Mouse (Mus musculus) layer of hippocampus, postnatal 10 days (tissue): Measurements from ENCODE around the gene Abl2. TPM values are rescaled to one million over a fixed set of nuclear protein-coding genes. Genes with fewer than 3 reads are reported as not detected.

Source experiments
- DNase-seq, 2 experiments: peaks; one replicate each; pipeline ENCODE4 v3.0.0; 2021; ENCODE audit warnings: low spot score in 2 of 2
- total RNA-seq, 2 experiments: library from RNA; stranded (reverse); gene quantifications; 2 replicates each; pipeline ENCODE4 v1.2.3; 2021

The Abl2 gene
- total RNA-seq, 2 experiments from 2014 or later, result 71.4 to 71.8 TPM

DNA sequence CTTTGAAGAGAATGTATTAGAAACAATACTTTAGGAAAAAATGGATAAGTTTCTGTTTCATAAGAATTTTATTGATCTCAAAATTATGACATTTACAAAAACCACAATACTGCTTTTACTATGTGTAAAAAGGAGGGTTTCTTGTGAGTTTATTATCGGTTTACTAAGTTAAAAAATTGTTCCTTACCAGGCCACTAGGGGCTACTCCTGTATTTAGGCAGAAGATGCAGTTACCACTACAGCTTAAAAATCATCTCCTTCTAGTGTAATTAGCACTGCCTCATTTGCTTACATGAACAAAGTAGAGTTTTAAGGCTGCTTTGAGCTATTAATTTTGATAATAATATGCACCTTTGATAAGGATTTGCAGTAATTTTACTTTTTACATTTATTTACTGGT, 25.6 kb downstream of the Abl2 start:
- no peak for DNase-seq

DNA sequence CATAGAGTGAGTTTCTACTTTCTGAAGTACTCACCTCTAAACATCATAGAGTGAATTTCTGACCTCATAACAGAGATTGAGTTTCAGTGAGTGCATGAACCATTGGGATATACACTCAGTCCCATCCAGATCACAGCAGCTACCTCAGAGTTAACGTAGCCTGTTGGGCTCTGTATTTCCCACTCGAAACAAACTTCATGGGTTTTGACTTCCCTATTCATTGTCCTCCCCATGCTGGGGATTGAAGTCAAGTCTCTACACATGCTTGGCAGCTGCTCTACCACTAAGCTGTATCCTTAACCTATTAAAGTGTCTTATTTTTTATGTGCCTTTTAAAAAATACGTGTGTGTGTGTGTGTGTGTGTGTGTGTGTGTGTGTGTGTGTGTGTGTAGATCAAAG, 26.9 kb downstream of the Abl2 start:
- no peak for DNase-seq

DNA sequence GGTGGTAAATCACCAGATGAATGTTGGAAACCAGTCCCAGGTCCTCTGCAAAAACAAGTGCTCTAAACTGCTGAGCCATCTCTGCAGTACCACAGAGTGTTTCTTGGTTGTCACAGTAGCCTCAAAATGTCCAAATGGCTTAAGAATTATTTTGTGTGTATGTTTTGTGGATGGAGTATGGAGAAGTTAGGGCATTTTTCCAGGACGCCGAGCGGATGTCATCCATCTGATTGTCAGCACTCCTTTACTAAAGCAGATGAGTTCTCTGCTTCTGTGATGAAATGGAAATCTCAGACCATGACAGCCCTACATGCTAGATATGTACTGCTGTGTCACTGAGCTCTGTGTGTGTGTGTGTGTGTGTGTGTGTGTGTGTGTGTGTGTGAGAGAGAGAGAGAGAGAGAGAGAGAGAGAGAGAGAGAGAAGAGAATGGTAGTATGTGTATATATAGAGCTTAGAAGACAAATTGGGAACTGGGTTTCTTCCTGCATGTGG, 31.3 kb downstream of the Abl2 start:
- DNase-seq, result no peak

DNA sequence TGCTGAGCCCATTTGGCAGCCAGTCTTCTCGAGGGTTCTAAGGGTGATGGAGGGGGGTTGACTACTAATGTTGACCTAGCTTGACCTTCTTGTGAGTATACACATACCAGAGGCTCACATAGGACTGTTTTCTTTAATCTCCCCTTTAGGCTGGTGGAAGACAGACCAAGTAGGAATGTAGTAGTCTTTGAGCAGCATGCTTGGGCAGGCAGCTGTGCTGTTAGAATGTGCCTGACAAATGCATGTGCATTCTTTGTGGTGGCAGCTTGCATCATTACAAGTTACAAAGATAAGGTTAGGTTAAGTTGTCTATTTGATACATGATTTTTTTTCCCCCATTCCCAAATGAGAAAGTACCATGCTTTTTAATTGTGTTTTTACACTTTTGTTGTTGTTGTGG, 31.8 kb downstream of the Abl2 start:
- DNase-seq, result no peak

DNA sequence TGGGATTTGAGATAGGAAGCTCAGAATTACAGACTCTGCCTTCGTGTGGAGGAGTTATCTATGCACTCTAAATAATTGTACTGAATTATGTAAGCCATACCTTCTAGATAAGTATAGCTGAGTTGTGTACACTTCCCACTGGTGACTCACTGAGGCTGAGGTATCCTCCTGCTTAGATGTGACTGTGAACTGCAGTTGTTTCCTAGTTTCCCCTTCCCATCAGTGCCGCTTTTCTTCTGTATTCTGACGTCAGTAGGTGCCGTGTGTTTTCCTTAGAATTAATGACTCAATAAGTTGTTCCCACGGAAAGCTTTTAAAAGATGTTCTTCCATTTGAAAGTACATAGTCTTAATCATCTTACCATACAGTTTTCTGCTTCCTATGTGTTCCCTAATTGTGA, 34.7 kb downstream of the Abl2 start:
- no peak for DNase-seq

DNA sequence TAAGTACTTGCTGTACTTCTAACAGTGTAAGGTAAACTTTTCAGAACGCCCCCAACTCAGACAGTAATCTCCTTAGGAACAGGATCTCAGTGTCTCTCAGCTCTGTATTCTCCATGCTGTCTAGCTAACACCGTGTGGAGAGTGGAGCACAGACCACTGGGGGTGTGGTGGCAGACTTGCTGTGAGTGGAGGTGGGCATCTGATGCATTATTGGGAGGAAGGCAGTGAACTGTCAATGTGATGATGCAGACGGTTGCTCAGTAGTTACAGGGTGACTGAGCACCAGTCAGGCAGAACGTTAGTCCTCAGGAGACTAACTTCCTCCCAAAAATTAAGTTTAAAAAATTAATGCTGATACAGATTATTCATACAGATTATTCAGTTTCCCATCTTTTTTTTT, 38.5 kb downstream of the Abl2 start:
- no peak for DNase-seq

DNA sequence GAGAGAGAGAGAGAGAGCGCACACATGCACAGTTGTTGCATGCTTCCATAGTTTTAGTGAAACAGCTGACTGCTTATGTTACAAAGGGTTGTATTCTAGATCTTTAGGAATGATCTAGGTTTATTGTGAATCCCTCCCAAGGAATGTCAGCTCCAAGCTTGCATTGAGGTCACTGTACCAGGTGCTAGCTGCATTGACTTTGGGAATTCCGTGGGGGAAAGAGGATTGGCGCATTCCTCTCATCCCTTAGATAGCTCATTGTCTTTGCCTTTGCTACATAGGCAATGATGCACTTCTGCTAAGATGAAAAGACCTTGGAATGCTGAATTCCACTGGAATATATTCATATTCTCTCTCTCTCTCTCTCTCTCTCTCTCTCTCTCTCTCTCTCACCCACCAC, 44.0 kb downstream of the Abl2 start:
- DNase-seq, result no peak

DNA sequence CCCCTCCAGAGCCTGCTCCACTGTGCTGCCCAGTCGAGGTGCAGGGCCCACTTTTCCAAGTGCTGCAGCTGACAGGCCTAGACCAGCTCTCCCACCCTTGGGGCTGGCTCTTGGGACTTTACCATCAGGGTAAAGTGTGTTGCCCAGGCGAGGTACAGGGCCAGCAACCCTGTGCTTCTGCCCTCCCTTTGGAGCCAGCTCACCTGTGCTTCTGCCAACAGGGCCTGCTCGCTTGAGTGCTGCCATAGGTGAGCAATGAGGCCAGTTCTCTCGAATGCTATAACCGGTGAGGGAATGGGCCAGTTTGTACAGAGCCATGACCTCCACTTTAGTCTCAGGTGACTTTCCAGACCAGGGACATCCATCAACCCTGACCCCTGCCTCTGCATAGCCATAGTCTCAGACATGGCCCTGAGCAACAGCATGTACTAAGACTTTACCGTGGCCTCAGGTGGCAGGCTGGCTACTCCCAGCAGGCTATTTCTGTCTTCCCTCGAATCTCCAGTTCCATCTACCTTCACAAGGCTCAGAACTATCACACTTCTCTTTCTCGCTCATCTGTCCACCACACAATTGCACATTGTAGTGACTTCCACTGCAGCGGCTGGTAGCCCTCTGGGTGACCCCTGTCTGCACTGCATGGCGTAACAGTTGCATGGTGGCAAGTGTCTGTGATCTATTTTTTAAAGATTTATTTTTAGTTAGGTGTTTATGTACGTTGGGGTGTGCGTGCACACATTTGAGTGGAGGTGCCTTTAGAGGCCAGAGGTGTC, 46.7 kb downstream of the Abl2 start:
- DNase-seq, result no peak

DNA sequence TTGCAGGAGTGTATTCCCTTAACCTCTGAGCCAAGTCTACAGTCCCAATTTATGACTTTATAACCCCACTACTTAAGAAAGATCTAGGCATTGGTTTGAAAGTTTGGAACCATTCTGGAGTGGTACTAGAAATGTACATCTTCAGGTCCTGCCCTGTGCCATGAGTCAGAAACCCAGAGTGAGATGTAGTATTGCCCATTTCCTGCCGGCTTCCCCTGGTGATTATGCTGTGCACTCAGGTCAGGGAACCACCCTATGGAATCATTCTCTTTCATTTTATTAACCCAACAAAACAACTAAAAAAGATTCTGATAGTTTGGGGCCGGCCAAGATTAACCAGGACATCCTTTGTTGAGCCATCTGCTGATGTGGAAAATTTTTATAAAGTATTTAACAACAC, 47.4 kb downstream of the Abl2 start:
- DNase-seq, result no peak

DNA sequence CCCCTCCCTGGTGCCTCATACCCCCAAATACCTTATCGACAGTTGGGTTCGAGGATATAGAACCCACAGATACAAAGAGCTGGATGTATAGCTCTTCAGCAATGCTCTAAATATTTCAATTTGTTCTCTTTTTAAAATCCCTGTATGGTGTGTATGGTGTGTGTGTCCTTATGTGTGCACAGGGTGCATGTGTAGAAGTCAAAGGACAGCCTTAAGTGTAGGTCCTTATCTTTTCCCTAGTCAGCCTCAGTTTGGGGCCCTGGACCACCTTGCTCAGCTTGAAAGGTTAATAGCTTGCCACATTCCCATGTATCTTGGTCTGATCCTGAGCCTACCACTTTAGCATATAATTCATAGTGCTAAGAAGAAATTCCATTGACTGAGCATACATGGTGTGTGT, 49.9 kb downstream of the Abl2 start:
- DNase-seq, result no peak

DNA sequence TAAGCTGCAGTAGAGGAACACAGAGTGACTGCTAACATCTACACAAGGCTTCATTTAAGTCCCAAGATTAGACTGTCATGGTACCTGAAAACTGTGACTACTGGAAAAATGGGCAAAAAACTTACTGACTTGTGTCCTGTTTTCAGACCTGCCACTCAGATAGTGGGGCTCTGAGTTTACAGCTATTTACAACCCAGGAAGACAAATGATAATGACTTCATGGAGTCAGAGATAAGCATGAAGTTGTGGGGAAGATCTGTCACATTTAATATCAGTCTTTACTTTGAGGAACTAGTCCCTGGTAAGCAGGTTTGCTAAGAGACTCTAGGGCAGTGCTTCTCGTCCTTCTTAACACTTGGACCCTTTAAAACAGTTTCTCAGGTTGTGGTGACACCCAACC, 51.7 kb downstream of the Abl2 start:
- DNase-seq, result no peak

DNA sequence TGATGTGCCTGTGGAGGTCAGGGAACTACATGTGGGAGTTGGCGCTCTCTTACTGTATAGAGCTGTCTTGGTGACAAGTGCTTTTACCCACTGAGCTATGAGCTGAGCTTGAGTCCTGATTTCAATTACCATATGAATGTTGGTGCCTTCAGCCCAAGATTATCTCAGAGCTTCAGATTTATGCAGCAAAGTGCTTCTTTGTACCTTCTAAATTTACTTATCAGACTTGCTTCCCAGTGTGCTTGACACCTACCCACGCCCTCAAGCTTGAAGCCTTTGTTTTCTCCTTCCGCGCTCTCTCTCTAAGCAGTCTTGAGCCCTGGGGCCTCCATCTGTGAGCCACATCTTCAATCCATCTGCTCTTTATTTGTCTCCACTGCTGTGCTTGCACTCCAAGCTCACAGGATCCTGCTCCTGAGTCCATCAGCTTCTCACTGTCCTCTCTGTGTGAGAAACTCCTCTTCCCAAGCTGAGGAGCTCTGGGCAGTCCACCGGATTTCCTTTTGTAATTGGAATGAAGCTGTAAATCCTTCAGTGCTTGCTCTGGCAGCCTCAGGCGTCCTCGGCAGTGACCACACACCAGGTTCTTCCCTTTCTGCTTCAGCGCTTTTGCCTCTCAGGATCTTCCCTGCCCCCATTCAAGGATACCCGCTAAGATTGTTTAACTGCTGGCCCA, 55.4 kb downstream of the Abl2 start:
- DNase-seq, result peak in 1 of 2 experiments; percentile 19

DNA sequence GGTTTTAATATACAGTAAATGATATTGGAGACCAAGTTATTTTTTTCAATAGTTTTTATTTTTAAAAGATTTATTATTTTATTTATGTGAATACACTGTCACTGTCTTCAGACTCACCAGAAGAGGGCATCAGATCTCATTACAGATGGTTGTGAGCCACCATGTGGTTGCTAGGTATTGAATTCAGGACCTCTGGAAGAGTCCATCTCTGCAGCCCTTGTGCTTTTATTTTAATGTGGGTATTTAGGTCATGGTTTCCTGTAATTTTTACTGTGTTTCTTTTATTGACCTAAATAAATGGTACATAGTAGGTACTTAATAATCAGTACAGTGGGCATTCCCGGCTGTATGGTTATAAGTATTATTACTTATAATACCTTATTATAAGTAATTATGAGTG, 56.1 kb downstream of the Abl2 start:
- DNase-seq, result no peak

DNA sequence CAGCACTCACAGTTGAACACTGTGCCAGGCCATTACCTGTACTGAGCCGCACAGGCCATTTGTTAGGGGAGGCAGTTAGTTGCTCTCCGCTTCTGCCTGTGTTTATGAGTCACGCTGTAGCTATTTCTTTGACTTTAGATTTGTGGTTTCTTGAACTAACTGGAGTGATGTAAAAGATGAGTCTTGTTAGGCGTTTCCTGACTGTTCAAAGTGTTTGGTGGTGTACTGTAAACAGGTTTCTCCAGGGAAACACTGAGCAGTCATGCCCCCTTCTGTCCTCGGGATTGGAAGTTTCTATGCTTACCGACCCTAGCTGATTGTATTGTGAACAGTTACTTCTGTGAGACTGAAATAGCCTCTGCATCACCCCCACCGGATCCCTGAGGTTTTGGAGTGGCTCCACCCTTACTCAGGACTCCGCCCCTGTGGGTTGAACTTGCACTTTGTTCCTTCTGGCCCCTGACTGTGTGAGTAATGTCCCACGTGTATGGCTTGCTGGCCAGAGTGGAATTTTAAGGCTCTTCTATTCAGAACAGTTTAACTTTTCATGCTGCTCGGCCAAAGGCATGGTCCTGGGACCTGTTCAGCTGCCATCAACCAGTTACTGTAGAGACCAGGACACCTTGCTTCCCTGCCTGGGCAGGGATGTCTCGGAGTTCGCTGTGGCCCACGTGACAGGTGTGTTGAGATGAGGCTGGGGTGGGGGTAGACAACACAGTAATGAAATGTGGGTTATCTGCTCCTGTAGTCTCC, 57.0 kb downstream of the Abl2 start:
- peak in 1 of 2 experiments; percentile 27 for DNase-seq

DNA sequence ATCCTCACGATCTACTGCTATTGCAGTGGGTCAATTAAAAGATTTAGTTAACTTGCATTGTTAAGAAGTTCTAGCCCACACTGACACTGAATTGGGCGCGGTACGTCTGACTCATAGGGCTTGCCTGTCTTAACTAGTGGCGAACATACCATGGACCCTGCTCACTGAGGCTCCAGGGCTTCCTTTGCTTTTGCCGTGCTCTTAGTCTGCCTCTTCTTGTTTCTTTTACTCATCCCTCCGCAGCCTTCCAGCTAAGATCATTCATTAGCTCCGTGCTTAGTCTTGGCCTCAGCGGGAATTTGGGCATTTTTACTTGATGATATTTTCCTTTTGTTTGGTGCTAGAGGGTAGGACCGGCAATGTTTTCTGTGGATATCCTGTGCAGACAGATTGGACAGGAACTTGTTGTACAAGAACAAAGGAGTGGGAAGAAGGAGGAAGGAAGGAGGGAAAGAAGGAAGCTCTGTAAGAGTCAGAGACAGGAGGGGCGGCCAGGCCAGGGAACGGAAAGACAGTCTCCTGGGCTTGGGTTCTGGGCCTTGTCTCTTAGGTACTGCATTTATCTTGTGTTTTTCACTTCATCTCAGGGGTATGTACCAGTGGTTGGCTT, 58.5 kb downstream of the Abl2 start:
- no peak for DNase-seq

DNA sequence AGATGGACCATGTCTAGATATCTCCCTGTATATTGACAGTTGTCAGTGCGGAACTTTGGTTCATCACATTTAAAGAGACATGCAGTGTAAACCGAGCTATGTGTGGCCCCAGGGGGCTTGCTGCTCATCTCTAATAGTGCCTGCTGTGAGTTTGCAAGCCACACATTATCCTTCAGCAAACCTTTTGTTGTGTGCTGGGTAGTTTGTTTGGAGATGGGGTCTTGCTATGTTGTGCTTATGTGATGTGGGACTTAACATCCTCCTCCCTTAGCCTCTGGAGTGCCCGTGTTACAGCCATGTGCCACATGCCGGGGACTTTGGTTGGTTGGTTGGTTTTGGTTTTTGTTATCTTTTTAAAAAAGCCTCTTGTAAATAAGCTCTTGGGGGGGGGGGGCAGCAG, 59.2 kb downstream of the Abl2 start:
- no peak for DNase-seq

DNA sequence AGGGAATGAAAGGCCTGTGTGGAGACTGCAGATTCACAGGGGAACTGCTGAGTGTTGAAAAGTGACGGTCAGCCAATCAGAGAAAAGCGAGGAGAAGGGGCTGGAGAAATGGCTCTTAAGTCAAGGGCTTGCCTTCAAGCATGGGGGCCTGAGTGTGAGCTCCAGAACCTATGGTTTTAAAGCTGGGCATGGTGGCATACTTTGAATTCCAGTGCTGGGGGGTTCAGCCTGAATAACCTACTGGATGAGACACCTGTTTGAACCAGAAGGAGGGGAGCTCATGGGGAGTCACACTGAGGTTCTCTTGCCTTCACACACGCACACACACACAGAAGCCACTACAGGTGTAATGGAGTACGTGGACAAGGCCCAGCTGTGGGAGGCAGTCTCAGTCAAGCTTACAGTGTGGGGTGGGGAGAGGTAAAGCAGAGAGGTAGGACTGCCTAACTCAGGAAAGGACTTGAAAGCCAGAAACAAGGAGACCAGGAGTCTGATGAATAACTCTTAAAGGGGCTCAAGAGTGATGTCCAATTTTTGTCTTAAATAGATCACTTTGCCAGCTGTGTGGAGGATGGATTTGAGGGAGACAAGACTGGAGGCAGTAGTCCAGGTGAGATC, 61.8 kb downstream of the Abl2 start:
- no peak for DNase-seq

DNA sequence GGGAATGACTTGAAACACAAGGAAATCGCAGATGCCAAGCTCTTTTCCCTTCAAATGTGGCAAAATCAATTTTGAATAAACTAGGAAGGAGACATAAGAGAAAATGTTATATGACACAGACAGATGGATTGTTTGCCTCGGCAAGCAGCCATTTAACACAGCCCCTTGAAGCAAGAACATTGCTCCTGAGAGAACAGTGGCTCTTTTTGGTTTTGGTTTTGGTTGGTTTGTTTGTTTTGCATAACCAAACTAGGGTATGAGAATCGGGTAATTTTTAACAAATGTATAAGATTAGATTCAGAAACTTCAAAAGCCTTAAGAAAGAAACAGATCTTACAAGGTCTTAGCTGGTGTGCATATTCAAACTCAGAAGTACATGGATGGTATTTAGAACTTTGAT, 62.4 kb downstream of the Abl2 start:
- DNase-seq, result no peak

DNA sequence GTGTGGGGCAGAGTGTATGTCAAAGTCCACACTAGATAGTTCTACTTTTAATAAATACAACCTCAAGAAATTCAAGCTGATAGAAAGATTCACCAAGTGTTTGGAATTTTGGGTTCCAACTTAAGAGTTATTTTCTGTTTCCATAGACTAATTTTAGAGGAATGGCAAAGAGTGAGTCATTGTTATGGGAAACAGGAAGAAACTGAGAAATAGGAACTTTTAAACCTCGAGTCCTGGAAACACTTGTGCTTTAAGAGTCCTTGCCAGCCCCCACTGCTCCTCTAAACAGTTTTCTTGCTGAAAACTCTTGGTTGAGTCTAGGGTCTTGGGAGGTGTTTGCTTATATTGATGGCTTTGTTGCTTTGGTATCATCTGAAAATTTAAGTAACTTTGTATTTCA, 65.6 kb downstream of the Abl2 start:
- DNase-seq, result no peak

DNA sequence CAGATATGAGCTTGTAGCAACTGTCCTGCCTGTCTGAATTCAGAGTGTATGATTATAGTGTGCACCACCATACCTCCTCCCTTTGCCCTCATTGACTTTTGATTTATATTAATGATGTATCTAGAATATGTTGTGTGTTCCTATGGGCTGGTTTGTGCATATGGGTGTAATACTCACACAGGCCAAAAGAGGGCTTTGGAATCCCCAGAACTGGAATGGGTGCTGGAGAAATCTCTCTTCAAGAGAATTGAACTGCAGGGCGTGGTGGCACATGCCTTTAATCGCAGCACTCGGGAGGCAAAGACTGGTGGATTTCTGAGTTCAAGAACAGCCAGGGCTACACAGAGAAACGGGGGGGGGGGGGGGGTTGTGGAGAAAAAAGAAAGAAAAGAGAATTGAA, 68.1 kb downstream of the Abl2 start:
- no peak for DNase-seq

DNA sequence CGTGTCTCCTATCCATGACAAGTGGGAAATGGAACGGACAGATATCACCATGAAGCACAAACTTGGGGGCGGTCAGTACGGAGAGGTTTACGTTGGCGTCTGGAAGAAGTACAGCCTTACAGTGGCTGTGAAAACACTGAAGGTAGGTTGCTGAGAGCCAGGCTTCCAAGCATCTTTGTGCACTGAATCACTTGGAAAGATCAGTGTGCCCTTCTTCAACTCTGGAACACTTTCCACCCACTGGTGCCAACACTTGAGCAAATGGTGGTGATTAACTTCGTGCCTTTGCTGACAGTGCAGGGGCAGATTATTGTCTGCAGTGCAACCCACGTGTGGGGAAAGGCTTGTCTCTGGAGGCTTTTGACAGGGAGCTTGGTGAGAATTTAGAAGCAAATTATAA, 71.4 kb downstream of the Abl2 start:
- no peak for DNase-seq
